ENCODE assay signal across 14 mouse cellular contexts in genomic region chr11:22811413-22811812, GRCm38 (mm10).
"Had no signal": no experiment of that assay in that cellular context is flagged by ENCODE, and none has a peak within 500 bp of the region (broad histone marks: within the 10 kb centered on the region; RNA-seq: fewer than 3 reads in every experiment).

No protein-coding gene starts in this region.

- H3K9me3 ChIP-seq: kidney, embryonic 15.5 days; limb, embryonic 15.5 days; liver, embryonic 13.5 days; neural tube, embryonic 12.5 days had no signal

- H3K4me1 ChIP-seq: kidney, embryonic 15.5 days; limb, embryonic 15.5 days; neural tube, embryonic 12.5 days had no signal

- H3K4me3 ChIP-seq: kidney, embryonic 15.5 days; limb, embryonic 15.5 days; liver, embryonic 13.5 days; neural tube, embryonic 12.5 days had no signal

- ATAC-seq: liver, postnatal 0 days had no signal

- H3K36me3 ChIP-seq: kidney, embryonic 15.5 days; limb, embryonic 15.5 days; liver, embryonic 13.5 days; neural tube, embryonic 12.5 days had no signal

- DNase-seq: kidney, adult 2 months; kidney, postnatal 14 days; layer of hippocampus, adult 9-11 months; layer of hippocampus, postnatal 36 days; liver, embryonic 13.5 days; liver, postnatal 0 days; lung, postnatal 36 days; midbrain, embryonic 14.5 days; right cerebral cortex, postnatal 4 days; thymus, adult 18-20 months; thymus, postnatal 14 days had no signal

- H3K9ac ChIP-seq: kidney, embryonic 15.5 days; limb, embryonic 15.5 days; liver, embryonic 13.5 days; liver, postnatal 0 days; neural tube, embryonic 12.5 days had no signal

- H3K27me3 ChIP-seq: kidney, embryonic 15.5 days; limb, embryonic 15.5 days; liver, embryonic 13.5 days; neural tube, embryonic 12.5 days had no signal

- H3K27ac ChIP-seq: kidney, embryonic 15.5 days; limb, embryonic 15.5 days; liver, embryonic 13.5 days; neural tube, embryonic 12.5 days had no signal
